Mouse (Mus musculus) liver, adult 2 months (tissue): Measurements from ENCODE around the gene Tnfsf14.

ENCODE experiments used
- CTCF ChIP-seq: fragments of 200-500 bp; IDR thresholded peaks from 2 replicates; pipeline ENCODE4 v1.5.1; 2011; ENCODE audit warnings: low read depth, low read length, control low read depth
- POLR2A ChIP-seq: fragments of 200-500 bp; IDR thresholded peaks from 2 replicates; pipeline ENCODE4 v1.6.1; 2011; ENCODE audit warnings: low read length, control low read depth; ENCODE audit not compliant: insufficient read depth; ENCODE audit errors: extremely low read depth

DNA sequence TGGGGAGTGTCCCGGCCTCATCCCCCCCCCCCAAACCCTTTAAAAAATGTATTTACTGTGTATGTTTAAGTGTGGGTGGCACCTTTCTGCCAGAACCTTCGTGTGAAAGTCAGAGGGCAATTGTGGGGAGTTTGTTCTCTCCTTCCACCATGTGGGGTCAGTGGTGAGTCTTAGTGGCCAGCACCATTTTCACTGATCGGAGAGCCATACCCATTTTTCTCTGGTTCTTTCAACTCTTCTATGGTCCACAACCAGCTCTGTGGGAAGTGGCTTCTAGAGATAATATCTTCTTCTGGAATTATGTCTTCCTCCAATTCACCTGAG is 25.9 kb upstream of the Tnfsf14 start:
- peak; percentile 36; the same call in 1 of the 2 replicates for TF ChIP-seq CTCF
- TF ChIP-seq POLR2A = no peak
